8 mouse cellular contexts compared by ENCODE assay signal in the genomic region with DNA sequence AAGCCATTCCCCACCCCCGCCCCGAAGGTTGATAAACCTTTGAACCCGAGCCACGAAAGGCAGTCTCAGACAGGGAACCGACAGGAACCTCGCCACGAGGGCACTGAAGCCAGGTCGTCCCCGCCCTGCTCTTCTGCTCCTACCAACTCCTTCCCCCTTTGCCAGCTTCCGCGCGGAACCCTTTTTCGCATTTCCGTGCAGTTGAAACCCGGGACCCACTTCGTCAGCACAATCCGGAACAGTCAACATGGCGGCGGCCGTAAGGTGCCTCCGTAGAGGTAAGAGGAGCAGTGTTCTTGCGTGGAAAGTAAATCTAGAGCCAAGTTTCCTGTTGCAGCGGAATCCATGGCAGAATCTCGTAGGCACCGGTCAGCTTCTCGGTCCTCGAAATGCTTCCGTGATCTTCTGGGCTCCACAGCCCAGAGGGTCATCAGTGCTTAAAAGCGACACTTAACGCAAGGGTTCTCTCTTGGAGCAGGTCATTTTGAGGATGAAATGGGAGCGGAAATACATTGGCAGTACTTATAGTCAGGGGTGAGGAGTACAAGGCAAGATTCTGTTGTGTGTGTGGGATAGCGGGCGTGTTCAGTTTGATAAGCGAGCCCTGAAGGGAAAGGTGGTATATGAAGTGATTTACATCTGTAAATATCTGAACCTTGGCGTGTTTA. TPM values are rescaled to one million over a fixed set of nuclear protein-coding genes. Genes with fewer than 3 reads are reported as not detected.
DNase-seq lines count a peak whose midpoint lies in the region; ATAC-seq and TF ChIP-seq lines count a peak whose summit lies in the region.

No protein-coding gene starts in this region.

- no peaks in the 10 kb centered on the region for H3K27me3 ChIP-seq in embryonic facial prominence, embryonic 15.5 days
- no peaks in the 10 kb centered on the region for H3K27me3 ChIP-seq in limb, embryonic 14.5 days (ENCODE audit: control insufficient read depth, insufficient read depth, low read length)
- H3K27me3 ChIP-seq in midbrain, postnatal 0 days (ENCODE audit: insufficient read depth, low read length): no peaks in the 10 kb centered on the region

- H3K4me3 ChIP-seq in bone marrow, adult 2 months (replicated peaks; ENCODE audit: control insufficient read depth, low read depth, low read length): peak overlapping the region; percentile 80
- H3K4me3 ChIP-seq in embryonic facial prominence, embryonic 15.5 days (replicated peaks): peak overlapping the region; percentile 87
- H3K4me3 ChIP-seq in limb, embryonic 14.5 days (replicated peaks; ENCODE audit: low read length): peak overlapping the region; percentile 62
- H3K4me3 ChIP-seq in midbrain, postnatal 0 days (ENCODE audit: low read depth, low read length): peak overlapping the region; percentile 80

- TF ChIP-seq POLR2A in bone marrow, adult 2 months (IDR thresholded peaks at IDR 0.05; ENCODE audit: borderline replicate concordance, control insufficient read depth, low read depth, low read length): peak; percentile 94
- peak; percentile 93; the same call in 1 of the 2 replicates for TF ChIP-seq POLR2A in limb, embryonic 14.5 days (IDR thresholded peaks at IDR 0.05; ENCODE audit: borderline replicate concordance, extremely low read depth, insufficient read depth, insufficient read length)

- peaks cover 7% of the 10 kb centered on the region for H3K36me3 ChIP-seq in embryonic facial prominence, embryonic 15.5 days
- peaks cover 6% of the 10 kb centered on the region; the same call in 1 of the 2 replicates for H3K36me3 ChIP-seq in limb, embryonic 14.5 days (ENCODE audit: control insufficient read depth, insufficient read depth, low read length)
- H3K36me3 ChIP-seq in midbrain, postnatal 0 days (ENCODE audit: insufficient read depth, low read length): 0 out of 2 replicates have a peak, but pooled peaks cover 4% of the 10 kb centered on the region

- peak; percentile 97 for ATAC-seq in embryonic facial prominence, embryonic 15.5 days (ENCODE audit: insufficient number of reproducible peaks, low FRiP score, low TSS enrichment, low read depth)
- peak; percentile 95 for ATAC-seq in limb, embryonic 14.5 days (ENCODE audit: low FRiP score, low read depth)
- peak; percentile 98 for ATAC-seq in midbrain, postnatal 0 days (ENCODE audit: low FRiP score)

- H3K4me2 ChIP-seq in embryonic facial prominence, embryonic 15.5 days (replicated peaks): peak overlapping the region; percentile 67
- H3K4me2 ChIP-seq in limb, embryonic 14.5 days (replicated peaks; ENCODE audit: low read depth, low read length, severe bottlenecking): peak overlapping the region; percentile 66
- peak overlapping the region; percentile 68 for H3K4me2 ChIP-seq in midbrain, postnatal 0 days (ENCODE audit: low read depth, low read length, poor library complexity, severe bottlenecking)

- peak overlapping the region; percentile 63 for H3K9ac ChIP-seq in embryonic facial prominence, embryonic 15.5 days
- H3K9ac ChIP-seq in limb, embryonic 14.5 days (ENCODE audit: low read depth, low read length, severe bottlenecking): peak overlapping the region; percentile 68
- peak overlapping the region; percentile 71 for H3K9ac ChIP-seq in midbrain, postnatal 0 days (replicated peaks; ENCODE audit: low read length, poor library complexity, severe bottlenecking)

- H3K27ac ChIP-seq in bone marrow, adult 2 months (ENCODE audit: control insufficient read depth, insufficient read depth, low read depth, low read length, poor library complexity): peak overlapping the region; percentile 88; the same call in 1 of the 2 replicates
- H3K27ac ChIP-seq in embryonic facial prominence, embryonic 15.5 days (replicated peaks): peak overlapping the region; percentile 92
- peak overlapping the region; percentile 63 for H3K27ac ChIP-seq in limb, embryonic 14.5 days (replicated peaks; ENCODE audit: low read depth, low read length)
- peak overlapping the region; percentile 65 for H3K27ac ChIP-seq in midbrain, postnatal 0 days (ENCODE audit: low read depth, low read length)

- peak; percentile 96 for DNase-seq in 416B (ENCODE audit: low read depth)
- DNase-seq in heart, adult 8-10 months (ENCODE audit: low spot score): peak; percentile 95
- DNase-seq in kidney, adult 9 months: peak; percentile 96
- peak; percentile 94 for DNase-seq in limb, embryonic 14.5 days (ENCODE audit: low spot score)
- peak; percentile 95 for DNase-seq in midbrain, postnatal 0 days (ENCODE audit: low spot score)
- peak; percentile 82 to 90 for DNase-seq in spleen, postnatal 14 days (ENCODE audit: low spot score in 2 of 2)

- WGBS in bone marrow, adult 2 months: under 1% methylated on average over 35 of the region's 35 CpGs
- WGBS in embryonic facial prominence, embryonic 15.5 days: under 1% methylated on average over 35 of the region's 35 CpGs
- under 1% methylated on average over 35 of the region's 35 CpGs for WGBS in limb, embryonic 14.5 days
- WGBS in midbrain, postnatal 0 days: under 1% methylated on average over 35 of the region's 35 CpGs

- no peaks in the 10 kb centered on the region for H3K9me3 ChIP-seq in embryonic facial prominence, embryonic 15.5 days (replicated peaks)
- no peaks in the 10 kb centered on the region for H3K9me3 ChIP-seq in limb, embryonic 14.5 days (ENCODE audit: control insufficient read depth, low read length)
- H3K9me3 ChIP-seq in midbrain, postnatal 0 days (ENCODE audit: low read length): no peaks in the 10 kb centered on the region

- peak; percentile 2; the same call in 1 of the 2 replicates for TF ChIP-seq CTCF in bone marrow, adult 2 months (IDR thresholded peaks at IDR 0.05; ENCODE audit: control insufficient read depth, insufficient read depth, low read length)
- no peak for TF ChIP-seq CTCF in midbrain, postnatal 0 days (IDR thresholded peaks at IDR 0.05)

- H3K4me1 ChIP-seq in bone marrow, adult 2 months (ENCODE audit: control insufficient read depth, insufficient read depth, low read length): peaks cover 3% of the 10 kb centered on the region
- H3K4me1 ChIP-seq in embryonic facial prominence, embryonic 15.5 days: peaks cover 9% of the 10 kb centered on the region
- H3K4me1 ChIP-seq in limb, embryonic 14.5 days (ENCODE audit: control insufficient read depth, insufficient read depth, low read length): peaks cover 8% of the 10 kb centered on the region; the same call in 1 of the 2 replicates
- peaks cover 3% of the 10 kb centered on the region; the same call in 1 of the 2 replicates for H3K4me1 ChIP-seq in midbrain, postnatal 0 days (ENCODE audit: insufficient read depth, low read length)

RNA-seq across cellular contexts. Expression of gene Mrpl1, which starts 0.8 kb away (rescaled TPM):
- 6.7 and 6.8 TPM in 2 replicates for polyA plus RNA-seq in bone marrow, adult 2 months (2011; ENCODE audit: insufficient read depth, insufficient read length, low replicate concordance, missing spikeins)
- 17.6 TPM in 2 replicates for polyA plus RNA-seq in embryonic facial prominence, embryonic 15.5 days (2015; fragmentation: Nextera tagmentation; extraction: Ambion mirVana)
- total RNA-seq in heart, adult 8-10 months (2022): 10 to 100 TPM; 25.4 to 32.5 (median 30.0) TPM
- 8.2 and 11.4 TPM in 2 replicates for polyA plus RNA-seq in limb, embryonic 14.5 days (2012; rRNA removed)
- polyA plus RNA-seq in limb, embryonic 14.5 days (2014; fragmentation: Nextera tagmentation; extraction: Ambion mirVana): 17.5 and 19.3 TPM in 2 replicates
- total RNA-seq in midbrain, postnatal 0 days (2014; rRNA removed): 14.6 and 21.9 TPM in 2 replicates
- 11.4 and 11.5 TPM in 2 replicates for polyA plus RNA-seq in midbrain, postnatal 0 days (2015; fragmentation: Nextera tagmentation; extraction: Ambion mirVana)

RNA-seq across cellular contexts. Expression of gene Cnot6l, which starts 46.1 kb away (rescaled TPM):
- 8.1 and 11.9 TPM in 2 replicates for polyA plus RNA-seq in bone marrow, adult 2 months (2011; ENCODE audit: insufficient read depth, insufficient read length, low replicate concordance, missing spikeins)
- polyA plus RNA-seq in embryonic facial prominence, embryonic 15.5 days (2015; fragmentation: Nextera tagmentation; extraction: Ambion mirVana): 21.3 and 27.4 TPM in 2 replicates
- total RNA-seq in heart, adult 8-10 months (2022): 10 to 100 TPM; 47.5 to 56.6 (median 55.9) TPM
- 16.5 and 18.0 TPM in 2 replicates for polyA plus RNA-seq in limb, embryonic 14.5 days (2012; rRNA removed)
- polyA plus RNA-seq in limb, embryonic 14.5 days (2014; fragmentation: Nextera tagmentation; extraction: Ambion mirVana): 25.8 and 26.8 TPM in 2 replicates
- 18.2 and 33.2 TPM in 2 replicates for total RNA-seq in midbrain, postnatal 0 days (2014; rRNA removed)
- 17.4 and 19.2 TPM in 2 replicates for polyA plus RNA-seq in midbrain, postnatal 0 days (2015; fragmentation: Nextera tagmentation; extraction: Ambion mirVana)

Comparison
In these comparisons a context has a peak if more than half of its experiments do, and no peak if none do; other contexts are left out.
1. Peak in every context shown above with its lines: DNase-seq, ATAC-seq, H3K4me3 ChIP-seq and H3K27ac ChIP-seq.